Mouse (Mus musculus): ENCODE results near the gene Mtch1. TPM values are rescaled to one million over a fixed set of nuclear protein-coding genes. Genes with fewer than 3 reads are reported as not detected.

Gene Mtch1
- polyA plus RNA-seq, 1 experiment from 2014 or later = 368 TPM

- Histone ChIP-seq H3K9ac (replicated peaks) (no peak overlapping the region), H3K27ac (no peak overlapping the region), H3K4me2 (no peak overlapping the region), H3K4me1 (replicated peaks) (peaks cover 23% of the 10 kb centered on the region), H3K36me3 (peaks cover 49% of the 10 kb centered on the region), H3K27me3 (no peaks in the 10 kb centered on the region), H3K9me3 (no peaks in the 10 kb centered on the region), H3K4me3 (replicated peaks) (no peak overlapping the region)
- ATAC-seq (ENCODE audit: insufficient number of reproducible peaks, insufficient read depth, low FRiP score, low TSS enrichment, low read depth) = no peak
- 86% methylated on average over 3 of the region's 3 CpGs for whole genome bisulfite sequencing
These were observed 54.7 kb downstream of the Mtch1 start for GRCm38 (mm10) chr17:29292996-29293395.

- H3K36me3 ChIP-seq = peaks cover 50% of the 10 kb centered on the region
- no peak overlapping the region for H3K4me3 ChIP-seq (replicated peaks)
- WGBS = 85% methylated on average over 7 of the region's 7 CpGs
- no peaks in the 10 kb centered on the region for H3K27me3 ChIP-seq
- peaks cover 12% of the 10 kb centered on the region for H3K4me1 ChIP-seq (replicated peaks)
- no peak for ATAC-seq (ENCODE audit: insufficient number of reproducible peaks, insufficient read depth, low FRiP score, low TSS enrichment, low read depth)
- no peak overlapping the region for H3K9ac ChIP-seq (replicated peaks)
- no peak overlapping the region for H3K4me2 ChIP-seq
- no peak overlapping the region for H3K27ac ChIP-seq
- no peaks in the 10 kb centered on the region for H3K9me3 ChIP-seq
These were observed 55.9 kb downstream of the Mtch1 start for GRCm38 (mm10) chr17:29291793-29292192.

GRCm38 (mm10) chr17:29282216-29282952, 65.3 kb downstream of the Mtch1 start:
- Histone ChIP-seq H3K9me3 (no peaks in the 10 kb centered on the region), H3K4me3 (replicated peaks) (no peak overlapping the region), H3K27me3 (no peaks in the 10 kb centered on the region), H3K9ac (replicated peaks) (no peak overlapping the region), H3K4me1 (replicated peaks) (no peaks in the 10 kb centered on the region), H3K36me3 (peaks cover 66% of the 10 kb centered on the region), H3K4me2 (no peak overlapping the region), H3K27ac (no peak overlapping the region)
- WGBS = 81% methylated on average over 21 of the region's 21 CpGs
- ATAC-seq (ENCODE audit: insufficient number of reproducible peaks, insufficient read depth, low FRiP score, low TSS enrichment, low read depth) = no peak

Other genes starting within 250 kb of the Mtch1 start
- 0.14 and 0.26 TPM in 2 replicates for gene Rab44, start 233.8 kb downstream of the Mtch1 start, polyA plus RNA-seq (2016; fragmentation: Nextera tagmentation; extraction: Ambion mirVana)
- 5.6 and 6.4 TPM in 2 replicates for gene Cpne5, start 109.8 kb downstream of the Mtch1 start, polyA plus RNA-seq (2016; fragmentation: Nextera tagmentation; extraction: Ambion mirVana)
- 175 and 178 TPM in 2 replicates for gene Ppil1, start 83.7 kb downstream of the Mtch1 start, polyA plus RNA-seq (2016; fragmentation: Nextera tagmentation; extraction: Ambion mirVana)
- 45.7 and 52.8 TPM in 2 replicates for gene BC004004, start 79.1 kb downstream of the Mtch1 start, polyA plus RNA-seq (2016; fragmentation: Nextera tagmentation; extraction: Ambion mirVana)
- 0.38 and 0.51 TPM in 2 replicates for gene Pi16, start 30.3 kb downstream of the Mtch1 start, polyA plus RNA-seq (2016; fragmentation: Nextera tagmentation; extraction: Ambion mirVana)
- 5.6 and 7.1 TPM in 2 replicates for gene Fgd2, start 13.0 kb upstream of the Mtch1 start, polyA plus RNA-seq (2016; fragmentation: Nextera tagmentation; extraction: Ambion mirVana)
- gene Pim1, start 142.8 kb upstream of the Mtch1 start, polyA plus RNA-seq (2016; fragmentation: Nextera tagmentation; extraction: Ambion mirVana) = 21.4 and 24.2 TPM in 2 replicates
- not detected in 2 replicates for gene Gm17657, start 201.7 kb upstream of the Mtch1 start, polyA plus RNA-seq (2016; fragmentation: Nextera tagmentation; extraction: Ambion mirVana)
- gene Tbc1d22b, start 201.9 kb upstream of the Mtch1 start, polyA plus RNA-seq (2016; fragmentation: Nextera tagmentation; extraction: Ambion mirVana) = 16.3 and 22.5 TPM in 2 replicates
- 1.8 and 2.4 TPM in 2 replicates for gene Tmem217, start 204.5 kb upstream of the Mtch1 start, polyA plus RNA-seq (2016; fragmentation: Nextera tagmentation; extraction: Ambion mirVana)